Mouse (Mus musculus) macrophage (primary cell): ENCODE data around the gene Atl1. TPM values are rescaled to one million over a fixed set of nuclear protein-coding genes. Genes with fewer than 3 reads are reported as not detected.

Experiments
- H3K27ac ChIP-seq: fragments of 350-480 bp; formaldehyde crosslinking; 2 replicates; pipeline ENCODE4 v1.9.0; 2021
- H3K36me3 ChIP-seq: fragments of 350-480 bp; formaldehyde crosslinking; 2 replicates; pipeline ENCODE4 v1.9.0; 2021; ENCODE audit errors: inconsistent target
- H3K4me3 ChIP-seq: fragments of 350-480 bp; formaldehyde crosslinking; 2 replicates; pipeline ENCODE4 v1.9.0; 2021; ENCODE audit errors: inconsistent target
- H3K79me2 ChIP-seq: fragments of 350-480 bp; formaldehyde crosslinking; 2 replicates; pipeline ENCODE4 v1.9.0; 2021; ENCODE audit errors: inconsistent target
- WGBS: methylation state at CpG from one replicate; pipeline ENCODE4 v1.1.7; 2026; ENCODE audit warnings: inconsistent platforms; ENCODE audit not compliant: missing documents; 5-methylcytosine and 5-hydroxymethylcytosine counted together
- polyA plus RNA-seq: library from polyadenylated mRNA; stranded (reverse); fragments of 250-400 nt; gene quantifications from 3 replicates; pipeline ENCODE4 v1.2.4, GENCODE M21; 2018; ENCODE audit warnings: inconsistent platforms

Gene Atl1
- polyA plus RNA-seq, 1 experiment from 2014 or later = 0.96 TPM

GRCm38 (mm10) chr12:69893927-69894326, 1.5 kb downstream of the Atl1 start:
- H3K27ac ChIP-seq = no peak overlapping the region
- H3K4me3 ChIP-seq = no peak overlapping the region
- WGBS = 78% methylated on average over 4 of the region's 6 CpGs
- peaks cover 27% of the 10 kb centered on the region; the same call in 1 of the 2 replicates for H3K79me2 ChIP-seq
- no peaks in the 10 kb centered on the region for H3K36me3 ChIP-seq

DNA sequence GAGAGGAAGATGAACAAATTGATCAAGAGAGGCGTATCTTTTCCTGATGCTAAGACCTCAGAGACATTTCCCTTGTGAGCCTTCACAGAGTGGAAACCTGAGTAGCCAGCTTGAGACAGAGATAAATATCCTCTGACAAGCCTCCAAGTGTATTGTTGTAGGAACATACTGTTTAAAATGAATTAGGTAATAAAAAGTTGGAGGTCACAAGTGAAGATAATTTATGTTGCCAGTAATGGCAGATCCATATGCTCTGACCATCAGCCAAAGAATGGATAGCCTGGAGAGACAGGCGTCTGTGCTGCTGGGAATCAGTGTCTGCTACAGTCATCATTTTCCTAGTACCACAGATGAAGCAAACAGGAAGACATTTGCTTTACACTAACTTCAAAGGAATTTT, 2.6 kb downstream of the Atl1 start:
- WGBS = 98% methylated on average over 2 of the region's 2 CpGs
- Histone ChIP-seq H3K4me3 (no peak overlapping the region), H3K36me3 (no peaks in the 10 kb centered on the region), H3K79me2 (peaks cover 17% of the 10 kb centered on the region; the same call in 1 of the 2 replicates), H3K27ac (no peak overlapping the region)

DNA sequence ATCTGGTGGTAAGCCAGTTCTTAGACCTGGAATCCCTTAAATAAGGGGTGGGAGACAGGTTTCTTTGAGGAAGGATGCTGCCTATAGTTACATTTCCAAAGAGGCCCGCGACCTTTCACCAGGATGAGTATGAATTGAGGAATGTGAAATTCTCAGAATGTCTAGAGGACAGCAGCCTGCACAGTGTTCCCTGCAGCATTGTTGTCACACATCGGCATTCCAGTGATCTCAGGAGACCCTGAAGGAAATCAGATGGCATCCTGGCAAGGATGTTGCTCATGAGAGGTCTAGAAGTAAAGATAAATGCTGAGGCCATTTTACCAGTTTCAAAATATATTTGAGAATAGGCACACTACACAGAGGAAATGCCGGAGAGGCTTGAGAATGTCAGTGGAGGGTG, 5.7 kb downstream of the Atl1 start:
- Histone ChIP-seq H3K79me2 (no peaks in the 10 kb centered on the region), H3K27ac (no peak overlapping the region), H3K4me3 (no peak overlapping the region), H3K36me3 (no peaks in the 10 kb centered on the region)
- 93% methylated on average over 4 of the region's 4 CpGs for whole genome bisulfite sequencing

GRCm38 (mm10) chr12:69904991-69905390, 12.6 kb downstream of the Atl1 start:
- 88% methylated on average over 2 of the region's 2 CpGs for WGBS
- no peak overlapping the region for H3K27ac ChIP-seq
- H3K79me2 ChIP-seq = no peaks in the 10 kb centered on the region
- no peaks in the 10 kb centered on the region for H3K36me3 ChIP-seq
- H3K4me3 ChIP-seq = no peak overlapping the region

DNA sequence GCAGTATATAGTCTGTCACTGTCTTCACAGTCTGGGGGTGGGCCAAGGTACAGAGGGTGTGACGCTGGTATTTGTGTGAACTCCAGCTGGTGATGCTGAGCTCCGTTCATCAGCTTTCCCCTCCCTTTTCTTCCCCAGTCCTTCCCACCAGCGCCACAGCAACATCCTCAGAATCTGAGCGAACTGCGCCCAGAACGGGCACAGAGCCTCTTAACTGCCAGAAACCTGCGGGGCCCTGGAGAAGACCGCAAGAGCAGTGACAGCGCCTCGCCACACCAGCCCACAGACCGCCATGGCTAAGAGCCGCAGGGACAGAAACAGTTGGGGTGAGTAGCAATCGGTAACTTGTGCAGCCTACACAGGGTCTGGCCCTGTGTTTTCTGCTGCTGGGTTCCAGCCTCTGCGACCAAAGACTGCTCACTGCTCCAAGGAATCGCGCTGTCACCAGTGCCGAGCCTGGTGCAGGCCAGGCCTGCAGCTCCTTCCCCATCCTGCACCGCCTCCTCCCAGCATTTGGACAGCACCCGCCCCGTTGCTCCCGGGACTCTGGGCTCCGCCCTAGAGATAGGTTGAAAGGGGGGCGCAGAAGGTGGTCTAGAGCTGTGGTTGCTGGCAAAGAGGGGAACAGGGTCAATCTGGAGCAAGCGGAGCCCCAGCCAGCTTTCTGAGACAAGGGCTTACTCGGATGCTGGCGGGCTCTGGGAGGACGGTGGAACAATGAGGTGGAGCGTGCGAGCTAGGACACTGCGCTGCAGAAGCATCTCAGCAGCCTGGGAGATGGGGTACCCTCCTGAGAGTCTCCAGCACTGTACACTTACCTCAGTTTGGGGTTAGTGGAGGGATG, 15.5 kb downstream of the Atl1 start:
- WGBS = 31% methylated on average over 30 of the region's 30 CpGs
- H3K4me3 ChIP-seq = no peak overlapping the region

DNA sequence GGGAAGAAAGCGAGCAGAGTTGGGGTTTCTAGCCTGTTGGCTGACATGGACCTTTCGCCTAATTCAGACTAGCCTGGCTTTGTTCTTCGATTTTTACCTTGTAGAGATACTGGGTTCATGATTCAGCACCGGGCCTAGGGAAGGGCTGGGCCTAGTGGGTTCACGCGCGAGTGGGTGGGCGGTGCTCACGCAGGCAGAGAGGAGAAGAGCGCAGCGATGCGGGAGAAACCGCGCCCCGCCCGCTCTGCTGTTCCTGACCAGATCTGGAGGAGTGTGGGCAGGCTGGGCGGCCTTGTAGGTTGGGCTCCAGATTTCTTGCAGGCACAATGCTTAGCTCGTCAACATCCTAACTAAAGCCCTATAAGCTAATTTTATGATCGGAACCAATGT, 16.1 kb downstream of the Atl1 start:
- WGBS = 74% methylated on average over 17 of the region's 19 CpGs

More for the DNA sequence above, 15.5 kb downstream of the Atl1 start:
- Histone ChIP-seq H3K27ac (no peak overlapping the region), H3K79me2 (no peaks in the 10 kb centered on the region), H3K36me3 (no peaks in the 10 kb centered on the region)

GRCm38 (mm10) chr12:69911906-69912305, 19.5 kb downstream of the Atl1 start:
- H3K36me3 ChIP-seq = no peaks in the 10 kb centered on the region
- no peak overlapping the region for H3K4me3 ChIP-seq
- H3K79me2 ChIP-seq = no peaks in the 10 kb centered on the region
- H3K27ac ChIP-seq = no peak overlapping the region
- 100% methylated on average over 7 of the region's 7 CpGs for WGBS

More for the DNA sequence above, 16.1 kb downstream of the Atl1 start:
- Histone ChIP-seq H3K27ac (no peak overlapping the region), H3K4me3 (no peak overlapping the region), H3K79me2 (no peaks in the 10 kb centered on the region), H3K36me3 (no peaks in the 10 kb centered on the region)

GRCm38 (mm10) chr12:69912737-69913136, 20.3 kb downstream of the Atl1 start:
- H3K27ac ChIP-seq = no peak overlapping the region
- H3K4me3 ChIP-seq = no peak overlapping the region
- WGBS = 79% methylated on average over 7 of the region's 7 CpGs
- H3K36me3 ChIP-seq = no peaks in the 10 kb centered on the region
- no peaks in the 10 kb centered on the region for H3K79me2 ChIP-seq

- 90% methylated on average over 2 of the region's 2 CpGs for WGBS
- no peak overlapping the region for H3K27ac ChIP-seq
- H3K4me3 ChIP-seq = no peak overlapping the region
- no peaks in the 10 kb centered on the region for H3K79me2 ChIP-seq
- H3K36me3 ChIP-seq = no peaks in the 10 kb centered on the region
Observed at GRCm38 (mm10) chr12:69917870-69918269, 25.5 kb downstream of the Atl1 start.

DNA sequence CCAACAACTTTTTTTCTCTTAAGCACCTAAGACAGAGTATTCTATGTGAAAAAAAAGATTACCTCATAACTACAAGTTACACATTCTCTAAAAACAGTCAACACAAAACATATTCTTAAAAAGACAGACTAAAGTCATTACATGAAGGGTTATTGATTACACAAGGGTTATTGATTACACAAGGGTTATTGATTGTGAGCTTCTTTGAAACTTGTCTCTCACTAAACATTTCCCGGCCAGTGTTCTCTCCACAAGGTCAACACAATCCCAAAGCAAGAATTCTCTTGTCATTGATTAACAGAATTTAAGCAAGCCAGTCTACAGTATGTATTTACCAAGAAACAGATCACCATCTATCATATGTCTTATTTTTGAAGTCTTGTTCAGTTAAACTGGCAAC, 29.7 kb downstream of the Atl1 start:
- Histone ChIP-seq H3K79me2 (no peaks in the 10 kb centered on the region), H3K27ac (no peak overlapping the region), H3K36me3 (no peaks in the 10 kb centered on the region), H3K4me3 (no peak overlapping the region)
- WGBS = 95% methylated on average over 1 of the region's 1 CpGs

DNA sequence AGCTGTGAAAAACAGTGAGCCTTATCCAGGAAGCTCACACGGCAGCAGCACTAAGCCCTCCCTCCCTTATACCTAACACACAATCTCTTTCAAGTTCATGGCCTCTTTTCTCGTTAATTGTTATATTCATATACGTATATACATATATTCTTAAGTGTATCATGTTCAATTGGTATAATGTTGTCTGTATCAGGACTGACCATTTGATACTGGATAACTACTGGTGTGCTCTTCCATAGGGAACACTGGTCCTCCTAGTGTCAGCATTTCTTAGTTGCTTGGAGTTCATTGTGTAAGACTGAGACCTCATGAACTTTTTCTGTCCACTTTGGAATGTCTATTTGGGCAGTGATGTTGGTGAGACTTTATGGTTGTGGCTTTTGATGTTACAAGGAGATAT, 30.7 kb downstream of the Atl1 start:
- no peaks in the 10 kb centered on the region for H3K79me2 ChIP-seq
- no peak overlapping the region for H3K27ac ChIP-seq
- no peak overlapping the region for H3K4me3 ChIP-seq
- WGBS = 70% methylated on average over 1 of the region's 3 CpGs
- H3K36me3 ChIP-seq = no peaks in the 10 kb centered on the region

- no peak overlapping the region for H3K4me3 ChIP-seq
- no peak overlapping the region for H3K27ac ChIP-seq
- no peaks in the 10 kb centered on the region for H3K79me2 ChIP-seq
- H3K36me3 ChIP-seq = no peaks in the 10 kb centered on the region
- WGBS = 59% methylated on average over 3 of the region's 3 CpGs
Observed at GRCm38 (mm10) chr12:69923603-69924002, 31.2 kb downstream of the Atl1 start.

DNA sequence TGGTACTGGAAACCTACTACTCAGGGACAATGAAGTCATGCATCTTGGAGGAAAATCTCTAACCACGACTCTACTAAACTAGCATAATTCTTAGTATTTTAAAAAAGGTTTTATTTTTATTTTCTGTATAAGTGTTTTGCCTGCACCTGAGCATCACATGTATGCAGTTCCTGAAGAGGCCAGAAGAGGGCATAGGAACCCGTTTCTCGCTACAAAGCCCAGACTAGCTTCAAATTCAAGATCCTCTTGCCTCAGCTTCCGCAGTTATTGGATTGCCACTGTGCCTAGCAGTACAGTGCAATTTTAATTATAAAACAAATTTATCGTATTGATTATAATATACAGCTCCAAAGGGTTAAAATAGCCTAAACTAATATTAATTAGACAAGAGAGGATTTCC, 31.6 kb downstream of the Atl1 start:
- WGBS = 6% methylated on average over 5 of the region's 5 CpGs
- Histone ChIP-seq H3K27ac (no peak overlapping the region), H3K4me3 (no peak overlapping the region), H3K79me2 (no peaks in the 10 kb centered on the region), H3K36me3 (no peaks in the 10 kb centered on the region)

- H3K27ac ChIP-seq = no peak overlapping the region
- WGBS = 64% methylated on average over 7 of the region's 7 CpGs
- no peak overlapping the region for H3K4me3 ChIP-seq
Observed at GRCm38 (mm10) chr12:69926716-69927115, 34.3 kb downstream of the Atl1 start.

GRCm38 (mm10) chr12:69937731-69938130, 45.3 kb downstream of the Atl1 start:
- 79% methylated on average over 5 of the region's 5 CpGs for WGBS

More at GRCm38 (mm10) chr12:69926716-69927115, 34.3 kb downstream of the Atl1 start:
- Histone ChIP-seq H3K79me2 (no peaks in the 10 kb centered on the region), H3K36me3 (no peaks in the 10 kb centered on the region)

More at GRCm38 (mm10) chr12:69937731-69938130, 45.3 kb downstream of the Atl1 start:
- no peaks in the 10 kb centered on the region for H3K36me3 ChIP-seq
- no peaks in the 10 kb centered on the region for H3K79me2 ChIP-seq
- no peak overlapping the region for H3K27ac ChIP-seq
- no peak overlapping the region for H3K4me3 ChIP-seq
